Mouse (Mus musculus) brain, embryonic 18.5 days (tissue): ENCODE data around the gene Csrnp2.

ENCODE experiments used
- DNase-seq: peaks from one replicate; pipeline ENCODE4 v3.0.0-alpha.2; 2012; ENCODE audit warnings: low read depth, low spot score

Csrnp2 gene

DNA sequence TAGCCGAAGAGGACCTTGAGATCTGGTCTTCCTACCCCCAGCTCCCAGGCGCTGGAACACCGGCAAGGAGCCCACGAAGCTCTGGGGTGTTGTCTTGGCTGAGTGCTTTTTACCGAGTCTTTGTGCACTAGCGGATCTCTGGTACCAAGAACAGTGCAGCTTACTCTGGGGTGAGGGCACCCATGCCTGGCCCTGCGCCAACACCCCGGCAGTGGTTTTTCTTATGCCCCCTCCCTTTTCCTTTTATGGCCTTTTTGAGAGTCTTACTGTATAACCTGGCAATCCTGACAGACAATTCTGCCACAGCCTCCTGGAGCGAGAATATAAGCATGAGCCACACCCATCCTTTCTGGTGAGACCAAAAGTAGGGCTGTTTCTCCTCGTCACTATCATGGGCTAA lies 16.9 kb downstream of the Csrnp2 start:
- DNase-seq: no peak

DNA sequence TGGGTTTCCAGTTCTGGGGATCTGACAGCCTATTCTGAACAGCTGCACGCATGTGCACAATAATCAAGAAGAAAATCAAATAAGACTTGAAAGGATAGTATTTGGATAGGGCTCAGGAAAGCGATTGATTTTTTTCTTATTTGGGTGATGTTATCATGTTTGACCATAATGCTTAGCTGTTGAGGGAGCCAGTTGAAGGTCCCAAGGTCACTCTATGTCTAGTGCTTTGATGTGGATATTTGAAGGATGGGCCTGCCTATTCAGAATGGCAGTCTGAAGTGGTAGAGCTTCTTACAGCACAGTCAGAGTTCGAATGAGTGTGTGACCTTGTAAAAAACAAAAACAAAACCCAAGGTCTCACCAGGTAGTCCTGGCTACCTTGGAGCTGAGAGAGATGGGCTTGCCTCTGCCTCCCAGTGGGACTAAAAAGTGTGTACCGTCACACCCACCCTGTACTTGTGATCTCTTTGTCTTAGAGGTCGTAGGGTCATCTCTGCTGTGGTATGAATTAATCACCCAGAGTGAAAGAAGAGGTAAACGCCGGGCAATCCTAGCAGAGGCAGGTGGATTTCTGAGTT lies 21.3 kb downstream of the Csrnp2 start:
- no peak for DNase-seq

DNA sequence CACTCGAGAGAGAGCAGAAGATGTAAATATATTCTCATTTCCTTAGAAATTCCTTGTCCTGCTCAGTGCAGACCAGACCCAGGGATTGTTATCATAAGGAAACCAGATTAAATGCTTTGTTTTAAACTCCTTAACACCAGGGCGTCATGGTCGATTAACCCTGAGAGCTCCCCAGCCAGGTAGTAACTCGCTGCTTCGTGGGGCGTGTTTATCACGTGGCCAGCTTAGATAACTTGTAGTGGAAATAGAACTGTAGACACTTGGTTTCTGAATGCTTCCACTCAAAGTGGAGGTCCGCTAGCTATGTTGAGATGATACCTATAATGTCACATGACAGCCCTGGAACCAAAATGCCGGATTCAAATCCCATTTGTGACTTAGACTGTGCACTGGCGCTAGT lies 25.3 kb downstream of the Csrnp2 start:
- no peak for DNase-seq

DNA sequence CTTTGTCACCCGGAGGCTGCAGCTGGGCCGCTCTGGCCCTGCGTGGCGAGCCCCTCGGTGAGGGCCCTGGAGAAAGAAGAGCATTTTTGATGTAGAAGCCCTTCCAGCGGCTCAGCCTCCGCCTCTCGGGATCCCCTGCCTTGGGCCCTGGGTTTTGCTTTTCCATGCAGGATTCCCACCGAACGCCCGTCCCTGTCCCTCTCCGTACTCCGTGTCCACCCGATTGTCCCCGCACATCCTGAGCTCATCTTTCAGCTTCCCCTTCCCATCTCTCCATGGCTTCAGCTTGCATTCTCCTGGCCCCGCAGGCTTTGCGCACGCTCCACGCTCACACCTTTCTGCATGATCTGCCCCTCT lies 26.1 kb downstream of the Csrnp2 start:
- DNase-seq: no peak

DNA sequence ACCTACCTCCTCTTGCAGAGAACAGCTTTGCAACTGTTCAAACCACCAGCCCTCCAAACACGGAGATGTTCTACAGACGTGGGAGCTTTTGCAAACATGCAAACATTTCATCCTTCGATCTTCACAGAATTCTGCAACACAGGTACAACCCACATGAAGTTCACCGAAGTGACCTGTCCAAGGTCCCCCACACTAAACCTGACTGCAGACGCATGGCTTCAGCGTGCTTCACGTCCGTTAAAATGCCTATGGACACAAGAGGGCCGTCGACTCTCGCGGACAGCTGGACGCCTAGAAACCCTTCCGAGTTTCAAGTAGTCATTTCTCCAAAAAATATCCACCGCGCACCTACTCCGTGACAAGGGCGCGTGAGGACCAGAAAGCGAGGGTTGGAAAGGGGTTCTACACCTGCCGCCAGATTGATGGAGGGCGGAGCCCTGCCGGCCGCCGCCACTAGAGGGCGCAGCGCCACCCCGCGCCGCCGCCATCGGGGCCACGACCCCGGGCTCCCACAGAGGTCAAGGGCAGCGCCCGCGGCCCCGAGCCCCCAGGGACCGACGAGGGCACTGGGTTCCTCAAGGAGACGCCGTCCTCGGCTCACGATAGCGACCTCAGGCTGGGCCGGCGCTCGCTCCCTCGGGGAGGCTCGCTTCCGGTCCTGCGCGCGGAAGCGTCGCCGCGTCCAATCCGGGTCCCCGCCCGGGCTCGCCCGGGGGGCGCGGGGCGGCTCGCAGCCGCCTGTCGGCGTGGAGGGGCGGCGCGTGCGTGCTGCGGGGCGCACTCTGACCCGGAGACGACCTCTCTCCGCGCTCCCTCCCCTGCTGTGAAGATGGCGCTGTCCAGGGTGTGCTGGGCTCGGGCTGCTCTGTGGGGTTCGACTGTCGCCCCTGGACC lies 26.7 kb downstream of the Csrnp2 start, which contains the start of gene Letmd1:
Gene Letmd1 (plus strand): TSS at position 729 of the 894 bp plus-strand sequence.
- DNase-seq: peak; percentile 83

DNA sequence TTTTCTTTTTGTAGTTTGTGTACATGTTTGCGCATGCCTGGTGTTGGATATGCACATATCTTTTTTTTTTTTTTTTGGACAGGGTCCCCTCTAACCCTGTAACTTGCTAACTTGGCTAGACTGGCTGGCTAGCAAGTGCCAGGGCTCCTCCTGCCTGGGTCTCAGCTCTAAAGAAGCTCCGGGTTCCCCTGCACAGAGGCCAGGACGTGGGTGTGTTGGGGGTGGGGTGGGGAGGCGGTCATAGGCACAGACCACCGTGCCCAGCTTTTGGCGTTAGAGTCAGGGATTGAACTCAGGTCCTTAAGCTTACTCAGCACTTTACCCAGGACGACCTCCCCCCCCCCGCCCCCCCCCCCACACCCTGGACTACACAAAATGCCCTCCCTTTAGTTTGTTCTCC lies 27.6 kb downstream of the Csrnp2 start:
- no peak for DNase-seq

DNA sequence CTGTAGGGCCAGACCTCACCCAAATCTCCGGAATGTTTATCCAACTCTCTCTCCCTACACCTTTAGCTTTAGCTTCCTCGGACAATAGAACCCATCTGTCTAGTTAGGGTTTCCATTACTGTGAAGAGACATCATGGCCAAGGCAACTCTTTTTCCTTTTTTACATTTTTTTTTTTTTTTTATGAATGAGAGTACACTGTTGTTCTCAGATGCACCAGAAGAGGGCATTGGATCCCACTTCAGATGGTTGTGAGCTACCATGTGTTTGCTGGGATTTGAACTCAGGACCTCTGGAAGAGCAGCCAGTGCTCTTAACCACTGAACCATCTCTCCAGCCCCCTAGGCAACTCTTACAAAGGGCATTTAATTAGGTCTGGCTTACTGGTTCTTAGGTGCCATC lies 29.9 kb downstream of the Csrnp2 start:
- no peak for DNase-seq

DNA sequence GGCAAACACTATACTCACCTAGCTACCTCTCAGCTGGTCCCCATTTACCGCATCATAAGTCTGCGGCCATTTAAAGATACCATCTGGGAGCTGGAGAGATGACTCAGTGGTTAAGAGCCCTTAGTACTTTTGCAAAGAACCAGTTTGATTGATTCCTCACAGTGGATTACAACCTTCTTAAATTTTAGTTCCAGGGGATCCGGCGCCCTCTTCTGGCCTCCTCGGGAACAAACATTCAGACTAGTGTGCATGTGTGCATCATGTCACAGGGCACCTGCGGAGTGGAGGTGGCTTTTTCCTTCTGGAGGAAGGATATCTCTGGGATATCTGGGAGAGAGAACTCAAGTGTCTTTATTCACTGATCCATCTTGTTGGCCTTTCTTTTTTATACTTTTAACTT lies 31.6 kb downstream of the Csrnp2 start:
- DNase-seq: no peak

DNA sequence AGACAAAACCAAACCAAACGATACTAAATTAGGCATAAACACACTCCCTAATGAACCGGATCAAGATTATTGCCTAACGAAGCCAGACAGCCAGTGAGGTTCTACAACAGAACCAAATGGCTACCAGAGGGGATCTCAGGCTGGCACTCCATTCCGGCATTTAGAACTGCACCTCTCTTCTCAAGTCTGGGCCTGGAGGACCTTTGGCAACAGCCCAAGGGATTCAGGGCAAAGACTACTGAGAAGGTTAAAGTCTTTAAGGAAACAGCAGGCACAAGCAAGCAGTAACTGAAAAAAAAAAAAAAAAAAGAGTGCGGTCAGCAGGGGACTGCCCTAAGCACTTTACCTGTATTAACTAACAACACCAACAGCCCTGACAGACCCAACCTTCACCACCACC lies 33.2 kb downstream of the Csrnp2 start:
- DNase-seq: no peak

DNA sequence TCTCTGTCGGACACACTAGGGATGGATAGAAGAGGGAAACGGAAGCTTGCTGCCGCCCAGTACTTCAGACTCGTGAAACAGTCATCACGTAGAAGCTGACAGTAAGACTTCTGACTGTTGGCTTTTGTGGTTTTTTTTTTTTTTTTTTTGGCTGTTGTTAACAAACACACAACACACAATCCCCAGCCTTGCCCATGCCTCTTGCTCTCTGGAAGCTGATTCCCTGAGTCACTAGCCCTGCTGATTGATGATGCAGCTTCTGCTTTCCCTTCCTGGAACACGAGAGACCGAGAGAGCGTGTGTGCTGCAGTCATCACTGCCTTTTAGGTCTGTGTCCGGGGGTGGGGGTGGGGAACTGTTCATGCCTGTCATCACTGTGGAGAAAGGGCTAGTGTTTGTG lies 33.6 kb downstream of the Csrnp2 start:
- no peak for DNase-seq

DNA sequence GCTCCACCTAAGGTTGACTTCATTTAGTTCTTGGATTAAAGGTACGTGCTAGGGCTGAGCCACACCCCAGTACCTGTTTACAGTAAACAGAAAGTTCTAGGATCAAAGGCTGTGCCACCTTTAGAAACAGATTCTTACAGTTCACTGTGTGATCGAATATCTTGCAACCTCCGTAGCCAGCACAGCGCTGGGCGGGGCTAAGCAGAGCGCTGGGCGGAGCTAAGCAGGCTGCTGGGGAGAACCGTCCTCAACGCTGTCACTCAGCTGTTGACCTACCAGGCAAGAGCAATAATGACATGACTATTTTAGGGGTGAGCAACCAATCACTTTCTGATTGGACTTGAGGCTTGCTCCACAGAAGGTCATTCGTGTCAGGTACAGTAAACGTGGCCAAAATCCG lies 34.3 kb downstream of the Csrnp2 start:
- DNase-seq: no peak

DNA sequence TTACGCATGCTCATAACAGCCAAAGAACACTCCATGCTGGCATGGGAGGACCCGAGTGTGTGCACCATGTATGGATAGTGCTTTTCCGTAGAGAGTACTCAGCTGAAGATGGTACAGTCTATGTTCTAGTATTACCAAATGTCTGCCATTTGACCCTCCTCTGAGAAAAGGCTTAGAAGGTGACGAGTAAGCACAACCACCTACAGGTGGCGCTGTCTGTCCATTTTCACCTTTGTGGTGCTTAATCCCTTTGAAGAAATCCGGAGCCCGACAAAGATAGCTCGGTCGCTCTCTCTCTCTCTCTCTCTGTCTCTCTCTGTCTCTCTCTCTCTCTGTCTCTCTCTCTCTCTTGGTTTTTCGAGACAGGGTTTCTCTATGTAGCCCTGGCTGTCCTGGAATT lies 37.2 kb downstream of the Csrnp2 start:
- no peak for DNase-seq

DNA sequence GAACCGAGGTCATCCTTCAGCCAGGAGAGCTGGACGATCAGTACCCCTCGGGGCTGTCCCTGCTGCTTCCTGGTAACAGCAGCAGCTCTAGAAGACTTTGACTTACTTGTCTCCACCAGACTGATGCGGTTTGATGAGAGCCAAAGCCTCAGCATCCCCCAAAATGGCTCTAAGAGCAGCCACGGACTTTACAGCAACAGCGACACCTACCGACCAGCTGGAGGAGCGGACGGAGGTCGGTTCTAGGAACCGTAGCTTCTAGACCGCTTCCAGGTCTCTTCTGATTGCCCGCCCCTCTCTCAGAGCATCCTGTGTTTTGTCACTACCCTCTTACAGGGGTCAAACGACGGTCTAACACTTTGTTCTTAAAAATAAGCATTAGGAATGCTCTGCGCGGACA lies 37.9 kb downstream of the Csrnp2 start:
- peak; percentile 45 for DNase-seq

DNA sequence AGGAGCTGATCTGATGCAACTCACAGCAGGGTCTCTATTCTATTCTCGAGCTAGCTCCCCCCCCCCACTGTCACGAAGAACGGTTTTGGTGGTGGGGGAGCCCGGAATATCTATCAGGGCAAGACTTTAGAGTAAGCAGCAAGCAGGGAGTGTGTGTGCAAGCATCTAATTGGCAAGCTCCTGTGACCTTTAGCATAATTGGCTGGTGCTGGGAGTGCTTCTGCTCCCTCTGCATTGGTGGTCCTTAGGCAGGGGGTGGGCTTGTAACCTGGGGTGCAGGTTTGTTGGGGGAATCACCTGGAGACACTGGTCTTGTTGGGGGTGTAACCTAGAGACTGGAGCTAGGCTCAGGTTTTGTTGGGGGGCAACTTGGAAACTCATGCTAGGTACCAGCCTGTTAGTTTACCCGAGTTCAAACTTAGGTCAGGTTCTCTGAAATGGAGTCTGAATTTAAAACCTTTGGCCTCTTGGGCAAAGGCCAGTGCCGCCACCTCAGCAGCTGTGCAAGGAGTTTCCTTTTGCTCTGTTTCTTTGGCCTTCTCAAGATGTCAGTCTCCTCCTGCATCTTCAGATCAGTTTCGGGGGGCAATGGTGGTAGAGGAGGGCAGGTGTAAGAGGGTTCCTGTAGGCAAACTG lies 38.8 kb downstream of the Csrnp2 start:
- DNase-seq: no peak

DNA sequence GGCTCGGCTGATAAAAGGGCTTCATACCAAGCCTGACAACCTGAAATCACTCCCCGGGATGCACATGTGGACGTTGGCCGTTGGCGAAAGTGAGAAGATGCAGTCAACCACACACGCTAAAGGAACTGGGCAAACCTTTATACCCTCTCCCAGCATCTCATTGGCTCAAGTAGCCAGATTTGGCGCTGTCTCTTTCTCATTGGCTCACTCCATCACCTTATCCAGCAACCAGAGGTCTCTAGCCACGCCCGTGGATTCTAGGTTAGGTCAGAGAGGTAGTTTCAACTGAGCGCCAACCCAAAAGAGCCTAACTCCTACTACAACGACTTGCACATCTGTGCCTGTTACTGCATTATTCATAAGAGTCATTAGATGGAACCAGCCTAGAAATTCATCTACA lies 42.8 kb downstream of the Csrnp2 start:
- no peak for DNase-seq

DNA sequence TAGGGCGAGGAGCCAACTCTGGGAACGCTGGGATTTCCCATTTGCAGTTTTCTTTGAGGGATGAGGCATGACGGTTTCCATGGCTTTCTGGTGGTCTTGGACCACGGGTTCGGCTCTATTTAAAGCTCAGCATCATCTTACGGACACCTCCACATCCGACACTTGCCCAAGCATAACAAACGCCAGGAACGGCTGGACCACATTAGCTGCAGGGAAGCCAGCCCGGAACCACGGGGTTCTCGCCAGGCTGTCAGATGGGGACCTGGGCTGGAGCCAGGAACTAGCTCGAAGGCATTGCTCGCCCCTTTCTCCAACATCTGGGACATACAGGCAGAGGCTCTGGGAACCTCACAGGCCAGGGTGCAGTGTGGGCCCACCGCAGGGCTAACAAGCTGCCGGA lies 44.0 kb downstream of the Csrnp2 start:
- DNase-seq: no peak

DNA sequence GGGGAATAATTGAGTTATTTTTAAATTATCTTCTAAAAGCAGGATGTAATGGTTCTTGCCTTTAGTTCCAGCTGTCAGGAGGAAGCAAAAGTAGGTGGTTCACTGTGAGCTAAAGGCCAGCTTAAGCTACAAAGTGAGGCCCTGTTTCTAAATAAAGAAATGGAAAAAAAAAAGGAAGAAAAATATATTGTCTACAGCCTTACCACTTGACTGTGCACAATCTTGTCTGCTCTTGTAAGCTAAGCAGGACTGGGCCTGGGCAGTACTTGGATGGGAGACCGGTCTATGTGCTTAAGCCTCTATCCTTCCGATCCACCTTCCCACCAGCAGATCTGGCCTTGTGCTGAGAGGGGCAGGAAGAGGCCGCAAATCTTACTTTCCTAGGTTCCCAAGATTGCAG lies 45.8 kb downstream of the Csrnp2 start:
- DNase-seq: no peak

DNA sequence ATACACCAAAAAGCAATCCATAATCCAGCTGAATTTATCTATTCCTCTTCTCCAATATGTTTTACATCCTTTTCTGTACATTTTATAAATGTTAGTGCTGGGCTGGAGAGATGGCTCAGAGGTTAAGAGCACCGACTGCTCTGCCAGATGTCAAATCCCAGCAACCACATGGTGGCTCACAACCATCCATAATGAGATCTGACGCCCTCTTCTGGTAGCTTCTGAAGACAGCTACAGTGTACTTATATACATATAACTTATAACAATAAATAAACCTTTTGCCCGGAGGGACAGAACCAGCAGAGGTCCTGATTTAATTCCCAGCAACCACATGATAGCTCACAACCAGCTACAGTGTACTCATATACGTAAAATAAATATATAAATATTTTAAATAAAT lies 46.7 kb downstream of the Csrnp2 start:
- DNase-seq: no peak

DNA sequence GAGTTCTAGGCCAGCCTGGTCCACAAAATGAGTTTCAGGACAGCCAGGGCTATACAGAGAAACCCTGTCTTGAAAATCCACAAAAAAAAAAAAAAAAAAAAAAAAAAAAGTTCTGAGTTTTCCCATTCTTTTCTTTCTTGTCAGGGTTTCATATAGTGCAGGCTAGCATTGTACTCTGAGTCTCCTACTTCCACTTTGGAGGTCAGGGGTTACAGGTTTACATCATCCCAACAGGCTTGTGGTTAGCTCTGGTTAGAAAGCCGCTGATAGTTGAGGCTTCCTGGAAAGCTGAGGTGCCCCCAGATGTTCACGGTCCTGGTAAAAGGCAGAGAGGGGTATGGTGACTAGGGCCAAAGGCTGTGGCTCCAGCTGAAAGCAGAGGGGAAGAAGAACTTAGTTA lies 48.4 kb downstream of the Csrnp2 start:
- no peak for DNase-seq

DNA sequence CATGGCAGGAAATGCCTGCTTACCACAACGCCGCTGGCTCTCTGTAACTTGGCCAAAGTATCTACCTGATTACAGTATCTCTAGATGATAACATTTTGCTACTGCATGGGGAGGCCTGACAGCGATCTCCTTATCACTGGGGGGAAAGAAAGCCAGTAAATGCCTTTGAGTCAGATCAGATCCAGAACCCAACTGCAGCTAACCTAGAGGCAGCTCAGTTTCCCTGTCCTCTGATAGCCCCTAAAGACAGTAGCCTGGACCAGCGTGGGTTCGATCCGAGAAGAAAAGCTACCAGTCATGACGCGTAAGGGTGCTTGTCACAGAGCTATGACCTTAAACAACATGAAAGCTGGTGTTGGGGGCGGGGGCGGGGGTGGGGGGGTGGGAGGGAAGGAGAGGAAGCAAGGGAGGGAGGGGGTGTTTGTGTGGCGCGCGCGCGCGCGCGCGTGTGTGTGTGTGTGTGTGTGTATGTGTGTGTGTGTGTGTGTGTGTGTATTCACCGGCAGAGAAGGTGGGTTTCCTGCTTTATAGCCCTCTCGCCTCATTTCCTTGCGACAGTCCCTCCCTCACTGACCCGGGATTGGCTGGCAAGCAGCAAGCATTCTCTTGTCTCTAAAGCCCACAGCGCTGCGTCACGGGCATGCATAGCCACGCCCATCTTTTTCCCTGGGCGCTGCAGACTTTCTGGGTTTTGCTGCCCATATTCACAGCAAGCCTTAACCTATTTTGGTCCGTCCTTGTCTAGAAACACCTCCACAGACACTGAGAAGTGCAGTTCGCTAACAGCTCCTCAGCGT lies 52.0 kb downstream of the Csrnp2 start:
- DNase-seq: peak; percentile 92

DNA sequence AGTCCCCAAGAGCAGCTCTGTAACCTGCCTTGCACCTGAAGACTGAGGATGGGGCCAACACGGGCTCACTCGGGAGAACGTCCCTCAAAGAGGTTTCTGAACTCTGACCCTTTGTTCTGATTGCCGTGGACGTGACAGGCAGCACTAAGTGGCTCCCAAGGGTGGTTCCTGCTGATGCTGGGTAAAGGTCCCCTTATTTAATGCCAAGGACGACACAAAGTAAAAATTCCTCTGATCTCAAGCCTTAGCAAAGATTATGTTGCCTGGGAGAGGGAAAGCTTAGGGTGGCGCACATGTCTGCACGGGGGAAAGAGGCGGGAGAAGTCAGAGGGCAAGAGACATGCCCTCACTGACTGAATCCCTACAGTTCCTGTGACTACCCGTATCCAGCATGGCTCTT lies 58.8 kb downstream of the Csrnp2 start:
- DNase-seq: no peak

DNA sequence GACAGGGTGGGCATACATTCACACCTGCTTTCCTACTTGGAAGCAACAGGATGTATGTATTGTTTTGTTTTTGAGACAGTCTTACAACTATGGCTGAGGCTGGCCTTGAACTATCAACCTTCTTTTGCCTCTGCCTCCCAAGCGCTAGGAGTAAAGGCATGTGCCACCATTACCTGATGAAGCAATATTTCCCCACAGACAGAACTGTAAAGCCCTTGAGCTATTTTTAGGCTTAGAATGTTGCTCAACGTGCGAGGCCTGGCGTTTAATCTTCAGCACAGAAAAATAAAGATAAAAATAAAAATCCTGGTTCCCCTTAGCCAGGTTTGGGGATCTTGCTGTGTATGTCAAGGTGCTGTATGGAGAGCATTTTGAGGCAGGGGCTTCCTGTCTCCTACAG lies 59.2 kb downstream of the Csrnp2 start:
- DNase-seq: no peak
